Mouse (Mus musculus): Measurements from ENCODE around the gene Tmem44. TPM values are rescaled to one million over a fixed set of nuclear protein-coding genes. Genes with fewer than 3 reads are reported as not detected.

The Tmem44 gene
- polyA plus RNA-seq, 1 experiment from 2014 or later: 19.3 TPM

DNA sequence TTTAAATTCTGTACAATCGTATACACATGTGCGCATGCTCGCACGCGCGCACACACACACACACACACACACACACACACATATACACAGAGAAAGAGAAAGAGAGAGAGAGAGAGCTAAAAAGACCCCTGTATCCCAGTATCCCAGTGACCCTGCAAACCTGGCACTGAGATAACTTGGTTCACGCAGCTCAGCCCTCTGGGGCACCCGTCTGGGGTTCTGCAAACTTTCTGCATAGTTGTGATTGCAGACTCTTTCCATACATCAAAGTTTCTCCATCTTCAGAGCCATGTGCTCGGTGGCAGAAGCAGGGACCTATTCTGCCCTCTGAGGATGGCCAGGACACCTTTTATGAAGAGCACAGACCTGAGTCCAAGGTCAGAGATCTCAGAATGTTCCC is 33.6 kb downstream of the Tmem44 start:
- Histone ChIP-seq H3K4me1 (ENCODE audit: control insufficient read depth, insufficient read depth, low read length) (peaks cover 32% of the 10 kb centered on the region), H3K27me3 (ENCODE audit: control insufficient read depth, insufficient read depth, low read length) (no peaks in the 10 kb centered on the region), H3K9ac (ENCODE audit: low read length) (no peak overlapping the region), H3K27ac (ENCODE audit: low read length) (no peak overlapping the region), H3K4me3 (ENCODE audit: low read length) (no peak overlapping the region), H3K9me3 (replicated peaks; ENCODE audit: control insufficient read depth, low read length) (0 out of 2 replicates have a peak, but pooled peaks cover 4% of the 10 kb centered on the region), H3K36me3 (ENCODE audit: control insufficient read depth, insufficient read depth) (peaks cover 3% of the 10 kb centered on the region; the same call in 1 of the 2 replicates), H3K4me2 (ENCODE audit: low read depth, low read length) (no peak overlapping the region)
- no peak for ATAC-seq (replicated peaks; ENCODE audit: extremely low read depth, insufficient read depth, low FRiP score)
- 90% methylated on average over 9 of the region's 9 CpGs for WGBS

DNA sequence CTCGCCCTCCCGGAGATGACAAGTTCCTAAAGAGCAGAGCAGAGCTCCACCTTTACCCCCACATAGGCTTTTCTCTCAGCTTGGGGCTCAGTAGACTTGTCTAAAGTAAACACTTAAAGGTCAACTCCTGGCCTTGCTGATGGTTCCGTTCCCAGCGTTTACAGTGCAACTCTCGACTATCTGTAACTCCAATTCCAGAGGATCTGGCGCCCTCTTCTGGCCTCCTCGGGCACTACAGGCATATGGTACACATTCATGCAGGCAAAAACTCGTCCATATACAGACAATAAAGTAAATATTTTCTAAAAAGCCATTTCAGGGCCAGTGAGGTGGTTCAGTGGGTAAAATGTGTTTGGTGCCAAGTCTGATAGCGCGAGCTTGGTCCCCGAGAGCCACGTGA is 35.2 kb downstream of the Tmem44 start:
- Histone ChIP-seq H3K4me2 (ENCODE audit: low read depth, low read length) (no peak overlapping the region), H3K4me3 (ENCODE audit: low read length) (no peak overlapping the region), H3K36me3 (ENCODE audit: control insufficient read depth, insufficient read depth) (peaks cover 3% of the 10 kb centered on the region; the same call in 1 of the 2 replicates), H3K9me3 (replicated peaks; ENCODE audit: control insufficient read depth, low read length) (0 out of 2 replicates have a peak, but pooled peaks cover 4% of the 10 kb centered on the region), H3K4me1 (ENCODE audit: control insufficient read depth, insufficient read depth, low read length) (peaks cover 39% of the 10 kb centered on the region), H3K27me3 (ENCODE audit: control insufficient read depth, insufficient read depth, low read length) (no peaks in the 10 kb centered on the region), H3K9ac (ENCODE audit: low read length) (no peak overlapping the region), H3K27ac (ENCODE audit: low read length) (no peak overlapping the region)
- WGBS: 74% methylated on average over 12 of the region's 12 CpGs
- ATAC-seq (replicated peaks; ENCODE audit: extremely low read depth, insufficient read depth, low FRiP score): no peak

DNA sequence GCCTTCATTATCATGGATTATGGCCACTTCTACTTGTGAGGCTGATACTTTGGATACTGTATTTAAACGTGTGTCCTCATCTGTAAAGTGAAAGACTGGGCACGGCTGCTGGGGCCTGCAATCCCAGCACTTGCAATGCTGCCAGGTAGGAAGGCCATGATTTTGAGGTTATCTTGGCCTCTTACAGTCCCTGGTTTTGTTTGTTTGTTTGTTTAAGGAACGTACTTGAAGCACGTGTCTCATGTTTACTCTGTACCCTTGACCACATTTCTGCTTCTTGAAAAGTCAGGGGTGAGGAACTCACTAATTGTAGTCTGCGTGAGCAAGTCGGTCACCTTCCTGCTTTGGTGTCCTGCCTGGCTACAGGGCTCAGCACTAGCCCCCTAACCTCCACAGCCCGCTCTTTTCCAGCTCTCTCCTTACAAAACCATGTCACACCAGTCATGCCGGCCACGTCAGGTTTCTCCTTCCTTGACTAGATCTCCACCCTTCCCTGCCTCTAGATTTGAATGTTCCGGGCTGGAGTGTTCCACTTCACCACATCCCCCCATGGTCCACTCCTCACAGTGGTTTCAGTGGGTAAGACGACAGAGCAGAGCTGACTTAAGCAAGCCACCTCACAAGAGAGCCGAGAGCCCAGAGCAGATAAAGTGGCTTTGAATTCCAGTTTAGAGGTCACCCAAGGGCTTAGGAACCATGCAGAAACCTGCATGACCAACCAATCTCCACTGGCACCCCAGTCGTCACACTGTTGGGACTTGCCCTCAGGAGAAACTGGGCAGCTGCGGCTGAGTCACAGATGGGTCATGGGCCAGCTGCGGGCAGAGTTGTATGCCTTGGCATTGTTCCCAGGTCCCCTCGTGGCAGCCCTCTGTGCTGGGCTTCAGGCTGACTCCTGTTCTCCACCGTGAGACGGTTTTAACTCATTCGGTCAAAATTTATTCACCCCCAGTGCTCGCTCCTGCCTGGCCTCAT is 37.3 kb downstream of the Tmem44 start:
- H3K27me3 ChIP-seq (ENCODE audit: control insufficient read depth, insufficient read depth, low read length): peaks cover 5% of the 10 kb centered on the region; the same call in 1 of the 2 replicates
- 0 out of 2 replicates have a peak, but pooled peaks cover 4% of the 10 kb centered on the region for H3K9me3 ChIP-seq (replicated peaks; ENCODE audit: control insufficient read depth, low read length)
- peak overlapping the region; percentile 77 for H3K27ac ChIP-seq (ENCODE audit: low read length)
- peaks cover 3% of the 10 kb centered on the region; the same call in 1 of the 2 replicates for H3K36me3 ChIP-seq (ENCODE audit: control insufficient read depth, insufficient read depth)
- peak; percentile 61 for ATAC-seq (replicated peaks; ENCODE audit: extremely low read depth, insufficient read depth, low FRiP score)
- peak overlapping the region; percentile 34; the same call in 1 of the 2 replicates for H3K9ac ChIP-seq (ENCODE audit: low read length)
- peaks cover 43% of the 10 kb centered on the region for H3K4me1 ChIP-seq (ENCODE audit: control insufficient read depth, insufficient read depth, low read length)
- no peak overlapping the region for H3K4me2 ChIP-seq (ENCODE audit: low read depth, low read length)
- no peak overlapping the region for H3K4me3 ChIP-seq (ENCODE audit: low read length)
- 42% methylated on average over 20 of the region's 20 CpGs for WGBS

DNA sequence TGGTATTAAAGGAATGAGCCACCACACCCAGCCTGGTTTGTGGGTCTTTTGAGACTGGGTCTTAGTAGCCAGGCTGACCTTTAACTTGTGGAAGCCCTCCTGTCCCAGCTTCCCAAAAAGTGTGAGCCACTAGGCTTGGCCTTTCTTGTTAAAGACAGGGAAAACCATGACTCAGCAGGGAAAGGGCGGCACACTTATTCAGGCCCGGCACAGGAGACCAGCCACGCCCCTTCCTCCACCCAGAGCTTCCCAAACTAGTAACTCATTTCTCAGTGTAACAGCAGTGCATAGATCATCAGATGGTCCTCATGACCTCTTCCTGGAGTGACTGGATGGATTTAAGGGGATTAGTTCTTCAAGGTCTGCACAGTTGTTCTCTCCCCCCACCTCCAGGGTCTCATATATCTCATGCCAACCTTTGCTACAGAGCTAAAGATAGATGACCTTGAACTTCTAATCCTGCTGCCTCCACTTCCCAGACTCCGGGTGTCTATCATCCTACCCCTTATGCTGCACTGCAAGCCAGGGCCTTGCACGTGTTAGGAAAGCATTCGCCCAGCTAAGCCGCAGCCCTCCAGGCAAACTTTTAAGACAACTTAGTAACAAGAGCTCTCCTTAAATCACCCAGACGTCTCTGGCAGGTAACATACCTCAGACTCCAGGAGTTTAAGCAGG is 38.1 kb downstream of the Tmem44 start:
- ATAC-seq (replicated peaks; ENCODE audit: extremely low read depth, insufficient read depth, low FRiP score): no peak
- no peak overlapping the region; the same call in 1 of the 2 replicates for H3K4me2 ChIP-seq (ENCODE audit: low read depth, low read length)
- H3K27ac ChIP-seq (ENCODE audit: low read length): peak overlapping the region; percentile 77
- 30% methylated on average over 8 of the region's 8 CpGs for WGBS
- H3K4me3 ChIP-seq (ENCODE audit: low read length): no peak overlapping the region
- peaks cover 5% of the 10 kb centered on the region; the same call in 1 of the 2 replicates for H3K27me3 ChIP-seq (ENCODE audit: control insufficient read depth, insufficient read depth, low read length)
- H3K4me1 ChIP-seq (ENCODE audit: control insufficient read depth, insufficient read depth, low read length): peaks cover 34% of the 10 kb centered on the region
- peak overlapping the region; percentile 17; the same call in 1 of the 2 replicates for H3K9ac ChIP-seq (ENCODE audit: low read length)
- H3K36me3 ChIP-seq (ENCODE audit: control insufficient read depth, insufficient read depth): peaks cover 3% of the 10 kb centered on the region; the same call in 1 of the 2 replicates
- 0 out of 2 replicates have a peak, but pooled peaks cover 4% of the 10 kb centered on the region for H3K9me3 ChIP-seq (replicated peaks; ENCODE audit: control insufficient read depth, low read length)

DNA sequence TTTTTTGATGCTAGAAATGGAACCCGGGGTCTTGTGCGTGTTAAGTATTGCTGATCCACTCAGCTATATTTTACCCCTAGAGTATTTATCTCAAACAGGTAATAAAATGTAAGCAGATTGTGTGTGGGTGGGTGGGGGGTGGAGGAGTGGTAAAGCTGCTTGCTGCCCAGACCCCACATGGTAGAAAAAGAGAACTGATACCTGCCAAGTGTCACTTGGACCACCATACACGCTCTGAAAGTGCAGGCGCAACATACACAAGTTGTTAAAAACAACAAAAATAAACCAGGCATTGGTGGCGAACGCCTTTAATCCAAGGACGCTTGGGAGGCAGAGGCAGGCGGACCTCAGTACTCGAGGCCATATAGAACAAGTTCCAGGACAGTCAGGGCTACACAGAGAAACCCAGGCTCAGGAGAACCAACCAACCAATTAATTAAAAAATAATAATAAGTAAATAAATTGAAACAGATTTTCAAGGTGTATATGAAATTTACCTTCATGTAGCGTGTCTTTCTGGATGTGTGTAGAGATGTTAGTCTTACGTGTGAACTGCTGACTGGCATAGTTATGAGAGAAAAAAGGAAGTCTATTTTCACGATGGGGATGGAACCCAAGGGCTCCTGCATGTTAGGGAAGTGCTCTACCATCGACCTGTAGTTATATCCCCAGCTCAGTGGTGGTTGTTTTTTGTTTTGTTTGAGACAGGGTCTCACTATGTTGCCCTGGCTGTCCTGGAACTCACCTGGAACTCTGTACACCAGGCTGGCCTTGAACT is 38.9 kb downstream of the Tmem44 start:
- H3K4me3 ChIP-seq (ENCODE audit: low read length): peak overlapping the region; percentile 82; the same call in 1 of the 2 replicates
- 81% methylated on average over 13 of the region's 13 CpGs for WGBS
- H3K36me3 ChIP-seq (ENCODE audit: control insufficient read depth, insufficient read depth): peaks cover 3% of the 10 kb centered on the region; the same call in 1 of the 2 replicates
- ATAC-seq (replicated peaks; ENCODE audit: extremely low read depth, insufficient read depth, low FRiP score): no peak
- peak overlapping the region; percentile 85 for H3K4me2 ChIP-seq (ENCODE audit: low read depth, low read length)
- H3K9ac ChIP-seq (ENCODE audit: low read length): peak overlapping the region; percentile 96
- H3K27me3 ChIP-seq (ENCODE audit: control insufficient read depth, insufficient read depth, low read length): peaks cover 5% of the 10 kb centered on the region; the same call in 1 of the 2 replicates
- H3K9me3 ChIP-seq (replicated peaks; ENCODE audit: control insufficient read depth, low read length): 0 out of 2 replicates have a peak, but pooled peaks cover 4% of the 10 kb centered on the region
- H3K4me1 ChIP-seq (ENCODE audit: control insufficient read depth, insufficient read depth, low read length): peaks cover 37% of the 10 kb centered on the region
- H3K27ac ChIP-seq (ENCODE audit: low read length): peak overlapping the region; percentile 97

DNA sequence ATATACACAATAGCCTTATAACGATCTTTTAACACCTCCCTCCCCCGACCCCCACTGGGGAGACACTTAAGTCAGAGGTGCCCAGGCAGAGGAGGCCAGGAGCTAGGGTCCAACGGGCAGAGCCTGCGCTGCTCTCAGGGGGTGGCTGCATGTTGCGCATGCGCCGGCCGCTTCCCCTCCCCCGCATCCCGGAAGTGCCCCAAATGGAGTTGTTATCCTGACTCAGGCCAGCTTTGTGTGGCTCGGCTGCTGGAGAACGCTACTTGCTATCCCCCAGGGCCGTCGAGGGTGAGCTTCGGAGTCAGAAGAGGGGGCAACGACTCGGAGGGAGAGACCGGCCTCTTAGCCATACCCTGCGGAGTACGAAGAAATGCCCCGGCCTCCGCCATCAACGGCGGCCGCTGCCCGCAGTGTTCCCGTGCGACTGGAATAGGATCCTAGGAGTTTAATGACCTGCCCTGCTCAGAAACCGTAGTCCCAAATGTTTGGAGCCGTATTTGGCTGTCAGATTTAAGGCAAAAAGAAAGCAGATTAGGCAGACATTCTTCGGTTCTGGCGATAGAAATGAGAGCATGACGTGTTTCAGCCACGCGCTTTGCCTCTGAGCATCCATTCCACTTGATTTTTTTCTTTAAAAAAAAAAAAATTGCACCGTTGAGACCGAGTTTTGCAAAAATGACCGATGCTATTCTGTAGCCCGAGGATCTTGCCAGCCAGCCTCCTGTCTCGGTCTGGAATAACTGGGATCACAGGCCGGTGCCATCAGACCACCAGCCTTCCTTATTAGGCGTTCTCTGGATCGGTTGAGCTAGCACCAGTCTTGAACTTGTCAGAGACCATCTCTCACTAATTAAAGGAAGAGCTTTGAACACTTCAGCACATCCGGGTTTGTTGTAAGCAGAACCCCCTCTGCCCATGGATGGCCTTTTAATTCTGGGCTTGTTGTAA is 39.9 kb downstream of the Tmem44 start:
- Histone ChIP-seq H3K9me3 (replicated peaks; ENCODE audit: control insufficient read depth, low read length) (0 out of 2 replicates have a peak, but pooled peaks cover 4% of the 10 kb centered on the region), H3K4me2 (ENCODE audit: low read depth, low read length) (peak overlapping the region; percentile 85), H3K9ac (ENCODE audit: low read length) (peak overlapping the region; percentile 96), H3K36me3 (ENCODE audit: control insufficient read depth, insufficient read depth) (peaks cover 3% of the 10 kb centered on the region; the same call in 1 of the 2 replicates), H3K27me3 (ENCODE audit: control insufficient read depth, insufficient read depth, low read length) (peaks cover 5% of the 10 kb centered on the region; the same call in 1 of the 2 replicates), H3K27ac (ENCODE audit: low read length) (peak overlapping the region; percentile 97), H3K4me1 (ENCODE audit: control insufficient read depth, insufficient read depth, low read length) (peaks cover 41% of the 10 kb centered on the region), H3K4me3 (ENCODE audit: low read length) (peak overlapping the region; percentile 82)
- WGBS: 3% methylated on average over 44 of the region's 44 CpGs
- peak; percentile 80 for ATAC-seq (replicated peaks; ENCODE audit: extremely low read depth, insufficient read depth, low FRiP score)

DNA sequence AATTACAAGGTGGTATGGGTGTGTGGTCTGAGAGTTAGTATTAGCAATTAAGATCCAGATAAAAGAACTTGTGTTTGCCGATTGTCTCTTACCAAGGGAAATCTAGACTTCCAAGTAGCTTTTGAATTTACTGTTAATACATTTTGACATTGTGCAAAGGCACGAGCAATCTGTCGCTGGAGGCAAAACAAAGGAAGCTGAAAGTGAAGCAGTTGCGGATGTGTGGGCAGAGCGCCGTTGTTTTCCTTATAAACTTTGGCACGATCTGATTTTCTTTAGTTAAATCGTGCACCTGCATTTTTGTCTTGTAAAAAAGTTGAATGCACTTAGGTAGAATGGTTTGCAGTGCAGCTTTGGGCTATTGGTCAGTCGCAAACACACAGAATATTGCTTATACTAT is 40.6 kb downstream of the Tmem44 start:
- WGBS: 33% methylated on average over 9 of the region's 9 CpGs
- no peak for ATAC-seq (replicated peaks; ENCODE audit: extremely low read depth, insufficient read depth, low FRiP score)
- H3K36me3 ChIP-seq (ENCODE audit: control insufficient read depth, insufficient read depth): no peaks in the 10 kb centered on the region; the same call in 1 of the 2 replicates
- H3K4me2 ChIP-seq (ENCODE audit: low read depth, low read length): peak overlapping the region; percentile 85
- peak overlapping the region; percentile 97 for H3K27ac ChIP-seq (ENCODE audit: low read length)
- H3K9ac ChIP-seq (ENCODE audit: low read length): peak overlapping the region; percentile 96
- H3K27me3 ChIP-seq (ENCODE audit: control insufficient read depth, insufficient read depth, low read length): peaks cover 7% of the 10 kb centered on the region; the same call in 1 of the 2 replicates
- H3K4me3 ChIP-seq (ENCODE audit: low read length): peak overlapping the region; percentile 82
- peaks cover 41% of the 10 kb centered on the region for H3K4me1 ChIP-seq (ENCODE audit: control insufficient read depth, insufficient read depth, low read length)
- no peaks in the 10 kb centered on the region for H3K9me3 ChIP-seq (replicated peaks; ENCODE audit: control insufficient read depth, low read length)
